In genomic region chr7:89787735-89788134, GRCm38 (mm10) we compare ENCODE assay signal across 13 mouse cellular contexts.
A peak's percentile ranks its signal among the peaks of the same experiment; 100 is the strongest.
DNase-seq lines count a peak whose midpoint lies in the region; ATAC-seq and TF ChIP-seq lines count a peak whose summit lies in the region.
"Had no signal": no experiment of that assay in that cellular context is flagged by ENCODE, and none has a peak within 500 bp of the region (broad histone marks: within the 10 kb centered on the region; RNA-seq: fewer than 3 reads in every experiment).

No protein-coding gene starts in this region.

- no peaks in the 10 kb centered on the region; the same call in 1 of the 2 replicates for H3K27me3 ChIP-seq in kidney, adult 2 months (replicated peaks; ENCODE audit: control insufficient read depth, insufficient read depth, low read length)
- H3K27me3 ChIP-seq in small intestine, adult 2 months (ENCODE audit: control insufficient read depth, insufficient read depth, low read length) = no peaks in the 10 kb centered on the region
- H3K27me3 ChIP-seq in forebrain, postnatal 0 days (ENCODE audit: insufficient read depth, low read length) = no peaks in the 10 kb centered on the region
- no peaks in the 10 kb centered on the region for H3K27me3 ChIP-seq in hindbrain, embryonic 10.5 days (ENCODE audit: insufficient read depth, poor library complexity, severe bottlenecking)
- H3K27me3 ChIP-seq: CH12.LX; heart, embryonic 15.5 days; limb, embryonic 12.5 days; midbrain, embryonic 12.5 days had no signal

- no peak overlapping the region for H3K4me2 ChIP-seq in forebrain, postnatal 0 days (ENCODE audit: low read depth)
- H3K4me2 ChIP-seq: heart, embryonic 15.5 days; limb, embryonic 12.5 days; midbrain, embryonic 12.5 days had no signal

- H3K4me3 ChIP-seq in kidney, adult 2 months (ENCODE audit: insufficient read depth, low read depth, low read length) = no peak overlapping the region
- H3K4me3 ChIP-seq in small intestine, adult 2 months (ENCODE audit: low read depth, low read length) = no peak overlapping the region
- H3K4me3 ChIP-seq in forebrain, postnatal 0 days (ENCODE audit: low read depth, low read length) = no peak overlapping the region
- no peak overlapping the region for H3K4me3 ChIP-seq in hindbrain, embryonic 10.5 days
- H3K4me3 ChIP-seq: heart, embryonic 15.5 days; limb, embryonic 12.5 days; midbrain, embryonic 12.5 days had no signal

- H3K9me3 ChIP-seq in forebrain, postnatal 0 days (ENCODE audit: low read length) = no peaks in the 10 kb centered on the region
- H3K9me3 ChIP-seq in hindbrain, embryonic 10.5 days = no peaks in the 10 kb centered on the region
- H3K9me3 ChIP-seq: heart, embryonic 15.5 days; limb, embryonic 12.5 days; midbrain, embryonic 12.5 days had no signal

- TF ChIP-seq CTCF in kidney, adult 2 months (conservative IDR thresholded peaks at IDR 0.05; ENCODE audit: insufficient read depth, insufficient read length, low read depth, low read length) = no peak
- TF ChIP-seq CTCF in small intestine, adult 2 months (IDR thresholded peaks at IDR 0.05; ENCODE audit: extremely low read depth, insufficient read length, insufficient replicate concordance, low read depth, low read length) = no peak
- no peak for TF ChIP-seq CTCF in forebrain, postnatal 0 days (IDR thresholded peaks at IDR 0.05; ENCODE audit: low read depth)

- H3K36me3 ChIP-seq in kidney, adult 2 months (ENCODE audit: control insufficient read depth, insufficient read depth, low read length) = no peaks in the 10 kb centered on the region
- no peaks in the 10 kb centered on the region for H3K36me3 ChIP-seq in small intestine, adult 2 months (ENCODE audit: control insufficient read depth, insufficient read depth, low read length)
- H3K36me3 ChIP-seq in forebrain, postnatal 0 days (ENCODE audit: insufficient read depth) = no peaks in the 10 kb centered on the region
- H3K36me3 ChIP-seq in hindbrain, embryonic 10.5 days = no peaks in the 10 kb centered on the region
- H3K36me3 ChIP-seq: heart, embryonic 15.5 days; limb, embryonic 12.5 days; midbrain, embryonic 12.5 days had no signal

- DNase-seq in kidney, adult 2 months = peak; percentile 44
- no peak for DNase-seq in kidney, adult 18-20 months
- peak; percentile 27 to 48 for DNase-seq in adrenal gland, adult 18-20 months (ENCODE audit: low spot score in 2 of 2)
- peak; percentile 15 to 16 for DNase-seq in gastrocnemius, adult 8-10 months (ENCODE audit: low spot score in 2 of 2)
- DNase-seq in forebrain, postnatal 0 days = no peak
- DNase-seq in hindbrain, embryonic 10.5 days (ENCODE audit: low spot score) = no peak
- DNase-seq: cerebellum, adult 8-10 months; liver, postnatal 0 days had no signal

- no peaks in the 10 kb centered on the region for H3K4me1 ChIP-seq in kidney, adult 2 months (ENCODE audit: control insufficient read depth, insufficient read depth, low read length)
- H3K4me1 ChIP-seq in small intestine, adult 2 months (ENCODE audit: control insufficient read depth, insufficient read depth, insufficient read length, low read length) = peaks cover 10% of the 10 kb centered on the region; the same call in 1 of the 2 replicates
- no peaks in the 10 kb centered on the region for H3K4me1 ChIP-seq in forebrain, postnatal 0 days (ENCODE audit: insufficient read depth)
- H3K4me1 ChIP-seq in hindbrain, embryonic 10.5 days (replicated peaks) = no peaks in the 10 kb centered on the region
- H3K4me1 ChIP-seq: limb, embryonic 12.5 days; midbrain, embryonic 12.5 days had no signal

- TF ChIP-seq POLR2A in kidney, adult 2 months (IDR thresholded peaks at IDR 0.05; ENCODE audit: low read depth, low read length) = no peak
- TF ChIP-seq POLR2A in small intestine, adult 2 months (IDR thresholded peaks at IDR 0.05; ENCODE audit: low read depth, low read length) = no peak

- H3K27ac ChIP-seq in kidney, adult 2 months (ENCODE audit: insufficient read depth, low read depth, low read length) = no peak overlapping the region
- peak overlapping the region; percentile 65 for H3K27ac ChIP-seq in small intestine, adult 2 months (ENCODE audit: insufficient read depth, low read depth, low read length)
- H3K27ac ChIP-seq in forebrain, postnatal 0 days (ENCODE audit: low read depth, low read length) = no peak overlapping the region
- H3K27ac ChIP-seq in hindbrain, embryonic 10.5 days = no peak overlapping the region
- H3K27ac ChIP-seq: heart, embryonic 15.5 days; limb, embryonic 12.5 days; midbrain, embryonic 12.5 days had no signal

- H3K9ac ChIP-seq in forebrain, postnatal 0 days = no peak overlapping the region
- H3K9ac ChIP-seq: heart, embryonic 15.5 days; limb, embryonic 12.5 days; liver, postnatal 0 days; midbrain, embryonic 12.5 days had no signal

- ATAC-seq in forebrain, postnatal 0 days = no peak
- ATAC-seq: liver, postnatal 0 days had no signal

- WGBS in kidney, adult 2 months = 68% methylated on average over 7 of the region's 7 CpGs
- WGBS in small intestine, adult 2 months = 42% methylated on average over 7 of the region's 7 CpGs
- WGBS in forebrain, postnatal 0 days = 83% methylated on average over 7 of the region's 7 CpGs
- 84% methylated on average over 7 of the region's 7 CpGs for WGBS in hindbrain, embryonic 10.5 days

Comparison
In these comparisons a context has a peak if more than half of its experiments do, and no peak if none do; other contexts are left out.
1. DNase-seq: peak in kidney, adult 2 months (single experiment), adrenal gland, adult 18-20 months (2 of 2) and gastrocnemius, adult 8-10 months (2 of 2); none in kidney, adult 18-20 months (single experiment), forebrain, postnatal 0 days (single experiment) and hindbrain, embryonic 10.5 days (single experiment).